8 mouse cellular contexts compared by ENCODE assay signal in genomic region chr15:9140252-9140680, GRCm38 (mm10). TPM values are rescaled to one million over a fixed set of nuclear protein-coding genes. Genes with fewer than 3 reads are reported as not detected.
DNase-seq lines count a peak whose midpoint lies in the region; ATAC-seq lines count a peak whose summit lies in the region.

Gene Lmbrd2 (plus strand): TSS chr15:9140550.

- peak within 1 kb of the TSS; percentile 82 for H3K4me2 ChIP-seq in hindbrain, embryonic 12.5 days (replicated peaks)

- WGBS in hindbrain, embryonic 12.5 days: under 1% methylated on average over 34 of the region's 34 CpGs

- H3K27ac ChIP-seq in hindbrain, embryonic 12.5 days: peak within 1 kb of the TSS; percentile 85

- peak; percentile 99 for DNase-seq in Muller cell, postnatal 12 days (ENCODE audit: inconsistent ontology term)
- DNase-seq in cerebellum, adult 9-11 months: peak; percentile 98
- peak; percentile 95 to 96 for DNase-seq in frontal cortex, postnatal 10 days (ENCODE audit: low spot score in 2 of 2)
- peak; percentile 93 to 98 for DNase-seq in layer of hippocampus, postnatal 14 days (ENCODE audit: low spot score in 2 of 2)
- DNase-seq in lung, postnatal 14 days: peak; percentile 96
- peak; percentile 92 for DNase-seq in retina, adult 2 months (ENCODE audit: low read depth, low spot score)
- peak; percentile 95 to 97 for DNase-seq in thymus, postnatal 36 days

- no peaks in the 10 kb centered on the region for H3K27me3 ChIP-seq in hindbrain, embryonic 12.5 days

- peak within 1 kb of the TSS; percentile 91 for H3K4me3 ChIP-seq in hindbrain, embryonic 12.5 days

- H3K9ac ChIP-seq in hindbrain, embryonic 12.5 days: peak within 1 kb of the TSS; percentile 82

- peak; percentile 99 for ATAC-seq in hindbrain, embryonic 12.5 days (ENCODE audit: low FRiP score)

- peaks cover 24% of the 10 kb centered on the region for H3K36me3 ChIP-seq in hindbrain, embryonic 12.5 days

- H3K4me1 ChIP-seq in hindbrain, embryonic 12.5 days: peaks cover 16% of the 10 kb centered on the region

- no peaks in the 10 kb centered on the region for H3K9me3 ChIP-seq in hindbrain, embryonic 12.5 days (replicated peaks)

RNA-seq across cellular contexts. Expression of gene Lmbrd2, which starts in this region (rescaled TPM):
- 3.0 and 3.4 TPM in 2 replicates for polyA plus RNA-seq in hindbrain, embryonic 12.5 days (2016; fragmentation: Nextera tagmentation; extraction: Ambion mirVana)
- 10 to 100 TPM; 56.1 to 57.0 TPM for total RNA-seq in layer of hippocampus, postnatal 14 days (2021)

Comparison
In these comparisons a context has a peak if more than half of its experiments do, and no peak if none do; other contexts are left out.
1. Peak in every context shown above with its lines: DNase-seq, ATAC-seq, H3K4me3 ChIP-seq and H3K27ac ChIP-seq.